Mouse (Mus musculus) left cerebral cortex, adult 2 months (tissue): ENCODE measurements around the gene Tor1aip2. TPM values are rescaled to one million over a fixed set of nuclear protein-coding genes. Genes with fewer than 3 reads are reported as not detected.
A peak's percentile ranks its signal among the peaks of the same experiment; 100 is the strongest.

ENCODE experiments used
- DNase-seq, 2 experiments: peaks; one replicate each; pipeline ENCODE4 v3.0.0; 2021 to 2022; ENCODE audit warnings: low spot score in 2 of 2, mixed read lengths in 1 of 2; ENCODE audit errors: extremely low spot score in 1 of 2
- H3K27ac ChIP-seq: fragments of 200-600 bp; 2 replicates; pipeline ENCODE4 v1.8.1; 2022
- H3K4me3 ChIP-seq: fragments of 200-600 bp; 2 replicates; pipeline ENCODE4 v1.8.1; 2022
- CTCF ChIP-seq: fragments of 200-600 bp; IDR thresholded peaks from 2 replicates; pipeline ENCODE4 v1.8.1; 2022; ENCODE audit warnings: antibody characterized with exemption, mild to moderate bottlenecking, moderate library complexity
- intact Hi-C: fragments of 180-260 bp; cut with DNase I; formaldehyde crosslinking; loops from one replicate; pipeline ENCODE4 v1.15.1; 2025
- total RNA-seq, 2 experiments: library from RNA; stranded (reverse); gene quantifications; 2 replicates each; pipeline ENCODE4 v1.2.3; 2021

Tor1aip2 gene
- total RNA-seq, 2 experiments from 2014 or later: 45.2 to 47.9 TPM

DNA sequence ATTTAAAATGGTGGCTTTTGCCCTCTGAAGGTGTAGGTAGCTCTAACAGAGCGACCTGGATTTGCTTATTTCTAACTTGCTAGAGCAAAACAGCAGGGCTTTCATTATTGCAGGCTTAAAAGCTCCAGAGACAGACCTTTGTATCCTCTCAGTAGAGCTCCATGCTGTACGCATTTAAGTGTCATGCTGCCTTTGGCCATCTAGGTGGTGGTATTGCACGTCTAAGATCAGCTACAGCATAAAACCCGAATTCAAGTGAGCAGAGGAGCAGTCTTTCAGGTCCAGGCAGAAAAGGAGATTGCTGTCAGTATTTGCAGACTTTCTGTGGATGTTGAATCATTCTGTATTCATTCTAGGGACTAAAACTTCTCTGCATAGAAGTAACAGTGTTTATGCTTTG is 7.8 kb downstream of the Tor1aip2 start:
- no peak overlapping the region for H3K27ac ChIP-seq
- peak in 1 of 2 experiments; percentile 22 for DNase-seq
- intact Hi-C loops: no loop called here
- no peak overlapping the region; the same call in 1 of the 2 replicates for H3K4me3 ChIP-seq
- peak; percentile 65 for TF ChIP-seq CTCF

DNA sequence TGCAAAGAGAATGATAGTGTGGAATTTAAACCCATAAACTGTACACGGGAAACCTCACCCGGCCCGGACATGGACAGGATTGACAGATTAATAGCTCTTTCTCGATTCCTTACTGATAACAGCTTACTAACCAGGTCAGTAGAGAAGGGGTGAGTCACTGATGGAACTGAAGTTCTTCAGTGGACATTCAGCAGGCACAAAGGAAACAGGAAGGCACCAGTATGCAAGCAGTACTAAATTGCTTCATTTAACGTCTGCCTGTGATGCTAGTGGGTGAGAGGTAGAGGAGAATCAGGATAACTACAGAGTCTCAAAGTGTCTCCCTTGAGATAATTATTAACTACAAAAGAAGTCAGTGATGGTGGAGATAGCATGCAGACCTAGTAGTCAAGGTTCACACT is 9.0 kb downstream of the Tor1aip2 start:
- intact Hi-C loops: no loop called here
- no peak for TF ChIP-seq CTCF
- H3K27ac ChIP-seq: no peak overlapping the region
- no peak for DNase-seq
- no peak overlapping the region for H3K4me3 ChIP-seq

DNA sequence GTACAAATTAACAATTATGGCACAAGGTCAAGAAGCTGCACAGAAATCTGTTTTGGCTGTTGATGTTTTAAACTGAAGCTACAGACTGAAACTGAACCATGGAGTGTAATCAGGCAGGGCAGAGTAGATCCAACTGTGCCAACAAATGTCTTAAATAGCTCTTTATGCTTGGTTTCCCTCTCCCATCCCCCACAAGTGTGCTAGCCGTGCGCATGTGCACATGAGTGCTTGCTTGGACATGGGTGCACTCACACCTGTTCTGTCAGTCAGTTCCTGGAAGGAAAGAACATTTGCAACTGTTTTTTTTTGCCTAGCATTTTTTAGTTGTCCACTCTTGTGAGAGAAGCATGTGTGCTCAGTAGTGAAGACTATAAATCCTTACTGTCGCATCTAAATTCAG is 11.5 kb downstream of the Tor1aip2 start:
- H3K27ac ChIP-seq: no peak overlapping the region
- no peak for TF ChIP-seq CTCF
- no peak for DNase-seq
- intact Hi-C loops: no loop called here
- H3K4me3 ChIP-seq: no peak overlapping the region

DNA sequence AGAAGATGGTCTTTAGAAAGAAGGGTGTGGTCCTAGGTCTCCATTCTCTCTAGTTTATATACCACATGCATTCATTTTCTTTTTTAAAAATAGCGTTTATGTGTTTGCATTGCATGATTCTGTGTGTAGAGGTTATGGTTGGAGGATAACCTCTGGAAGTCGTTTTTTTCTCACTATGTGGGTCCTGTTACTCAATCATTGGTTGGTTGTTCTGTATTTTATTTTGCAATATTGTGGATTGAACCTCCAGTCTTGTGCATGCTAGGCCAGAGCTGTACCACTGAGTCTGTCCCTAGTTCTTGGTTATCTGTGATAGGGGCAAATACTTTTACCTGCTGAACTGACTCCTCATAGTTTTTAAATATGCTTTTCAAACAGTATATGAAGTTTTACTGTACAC is 23.0 kb downstream of the Tor1aip2 start:
- DNase-seq: no peak
- intact Hi-C loops: no loop called here
- no peak overlapping the region for H3K4me3 ChIP-seq
- no peak overlapping the region for H3K27ac ChIP-seq
- no peak for TF ChIP-seq CTCF

DNA sequence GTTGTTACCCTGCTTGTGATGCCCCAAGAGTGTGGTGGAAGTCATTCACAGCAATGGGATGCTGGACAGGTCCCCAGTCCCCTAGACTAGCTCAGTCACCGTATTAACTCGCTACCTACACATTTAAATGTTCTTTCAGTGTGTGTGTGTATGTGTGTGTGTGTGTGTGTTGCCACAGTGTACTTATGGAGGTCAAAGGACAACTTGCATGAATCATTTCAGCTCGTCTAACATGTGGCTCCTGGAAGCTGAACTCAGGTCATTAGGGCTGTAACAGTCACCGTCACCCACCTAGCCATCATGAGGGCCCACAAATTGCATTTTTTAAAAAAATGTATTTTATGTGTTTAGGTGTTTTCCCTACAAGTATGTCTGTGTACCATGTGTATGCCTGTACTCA is 27.0 kb downstream of the Tor1aip2 start:
- intact Hi-C loops: no loop called here
- DNase-seq: no peak
- TF ChIP-seq CTCF: no peak
- no peak overlapping the region for H3K27ac ChIP-seq
- no peak overlapping the region for H3K4me3 ChIP-seq

DNA sequence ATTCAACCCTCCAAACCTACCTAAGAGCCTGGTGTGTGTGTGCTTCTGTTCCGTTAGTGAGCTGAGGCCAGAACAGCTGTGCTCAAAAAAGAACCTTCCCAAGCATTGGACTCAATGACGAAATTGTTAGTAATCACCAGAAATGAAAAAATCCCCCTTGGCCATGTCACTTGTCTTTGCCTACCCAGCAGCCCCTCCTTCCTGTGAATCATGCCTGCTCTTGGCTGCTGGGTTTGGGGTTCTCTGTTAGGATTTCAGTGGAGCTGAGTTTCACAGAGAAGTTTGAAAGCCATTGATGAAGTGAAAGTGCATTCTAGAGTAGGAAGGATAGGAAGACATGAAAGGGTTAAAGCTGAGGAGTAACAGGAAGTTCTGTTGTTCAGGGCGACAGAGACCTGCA is 30.9 kb downstream of the Tor1aip2 start:
- TF ChIP-seq CTCF: no peak
- no peak overlapping the region for H3K4me3 ChIP-seq
- DNase-seq: no peak
- intact Hi-C loops: no loop called here
- H3K27ac ChIP-seq: no peak overlapping the region

DNA sequence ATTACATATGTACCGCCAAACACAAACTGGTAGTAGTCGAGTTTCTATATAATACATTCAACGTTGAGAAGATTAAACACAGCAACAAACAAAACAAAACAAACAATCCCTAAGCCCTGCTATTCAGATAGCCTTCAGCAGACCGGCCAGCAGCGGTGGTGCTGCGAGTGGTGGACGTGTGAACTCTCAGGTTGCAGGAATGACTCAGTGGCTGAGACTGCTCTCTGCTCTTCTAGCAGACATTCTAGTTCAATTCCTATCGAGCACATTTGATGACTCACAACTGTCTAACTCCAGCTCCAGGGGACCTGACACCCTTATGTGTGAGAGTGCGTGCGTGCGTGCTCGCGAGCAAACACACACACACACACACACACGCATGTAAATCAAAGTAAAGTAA is 34.9 kb downstream of the Tor1aip2 start:
- no peak for TF ChIP-seq CTCF
- Histone ChIP-seq H3K4me3 (no peak overlapping the region), H3K27ac (no peak overlapping the region)
- no peak for DNase-seq
- intact Hi-C loops: no loop called here

DNA sequence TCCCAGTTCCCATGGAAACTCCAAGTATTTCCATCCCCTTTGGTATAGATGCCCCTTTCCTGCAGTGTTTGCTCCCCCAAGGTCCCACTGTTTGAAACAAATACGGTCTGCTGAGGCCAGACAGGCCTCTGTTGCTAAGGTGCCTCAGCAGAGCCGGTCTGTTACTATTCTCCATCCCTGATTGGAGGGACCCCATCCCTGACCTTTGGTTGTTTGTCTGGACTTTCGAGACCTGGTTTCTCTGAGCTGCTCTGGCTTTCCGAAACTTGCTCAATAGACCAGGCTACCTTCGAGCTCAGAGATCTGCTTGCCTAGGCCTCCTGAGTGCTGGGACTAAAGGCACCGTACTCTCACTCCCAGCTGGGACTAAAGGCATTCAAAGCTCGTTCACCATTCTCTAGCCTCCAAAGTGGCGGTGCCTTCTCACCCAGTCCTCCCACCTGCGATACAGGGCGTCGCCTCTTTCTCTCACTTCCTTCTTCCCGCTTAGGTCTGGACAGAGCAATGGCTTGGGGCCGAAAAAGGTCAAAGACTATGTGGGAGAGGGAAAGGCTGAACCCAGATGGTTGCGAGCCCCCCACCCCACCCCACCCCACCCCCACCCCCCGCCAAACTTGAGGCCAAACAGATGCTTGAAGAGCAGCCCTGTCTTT is 38.1 kb downstream of the Tor1aip2 start:
- DNase-seq: no peak
- TF ChIP-seq CTCF: no peak
- H3K27ac ChIP-seq: no peak overlapping the region
- no peak overlapping the region for H3K4me3 ChIP-seq
- intact Hi-C loops: no loop called here

DNA sequence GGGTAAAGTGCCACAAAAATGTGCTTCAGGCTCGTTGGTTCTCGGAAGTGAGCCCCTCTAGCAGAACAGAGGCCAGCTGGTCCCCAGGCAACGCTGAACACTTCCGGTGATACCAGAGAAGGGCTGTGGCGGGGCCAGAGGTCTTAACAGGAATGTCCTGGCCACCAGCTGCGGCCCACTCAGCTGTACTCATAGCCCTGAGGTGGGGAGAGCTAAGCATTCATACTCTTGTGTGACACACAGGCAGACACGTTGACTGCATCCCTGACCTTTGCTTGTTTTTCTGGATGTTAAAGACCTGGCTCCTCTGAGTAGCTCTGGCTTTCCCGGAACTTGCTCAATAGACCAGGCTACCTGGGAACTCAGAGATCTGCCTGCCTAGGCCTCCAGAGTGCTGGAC is 39.4 kb downstream of the Tor1aip2 start:
- DNase-seq: no peak
- H3K4me3 ChIP-seq: no peak overlapping the region
- no peak overlapping the region for H3K27ac ChIP-seq
- no peak for TF ChIP-seq CTCF
- intact Hi-C loops: no loop called here

DNA sequence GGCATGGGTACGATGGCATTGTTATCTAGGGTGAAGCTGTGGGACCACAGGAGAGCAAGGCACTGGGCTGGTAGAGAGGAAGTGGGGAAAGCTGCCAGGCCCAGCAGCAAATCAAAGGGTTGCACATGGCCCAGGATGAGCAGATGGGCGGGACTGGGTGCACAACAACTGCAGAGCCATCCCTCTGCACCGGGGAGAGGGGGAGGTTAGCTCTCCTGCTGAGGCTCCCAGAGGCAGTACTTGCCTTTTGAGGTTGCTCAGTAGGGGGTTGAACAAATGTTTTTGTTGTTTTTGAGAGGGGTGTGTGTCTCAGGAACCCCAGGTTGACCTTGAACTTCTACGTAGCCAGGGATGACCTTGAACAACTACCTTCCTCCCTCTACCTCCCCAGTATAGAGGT is 41.3 kb downstream of the Tor1aip2 start:
- intact Hi-C loops: no loop called here
- TF ChIP-seq CTCF: no peak
- Histone ChIP-seq H3K27ac (no peak overlapping the region), H3K4me3 (no peak overlapping the region)
- no peak for DNase-seq

DNA sequence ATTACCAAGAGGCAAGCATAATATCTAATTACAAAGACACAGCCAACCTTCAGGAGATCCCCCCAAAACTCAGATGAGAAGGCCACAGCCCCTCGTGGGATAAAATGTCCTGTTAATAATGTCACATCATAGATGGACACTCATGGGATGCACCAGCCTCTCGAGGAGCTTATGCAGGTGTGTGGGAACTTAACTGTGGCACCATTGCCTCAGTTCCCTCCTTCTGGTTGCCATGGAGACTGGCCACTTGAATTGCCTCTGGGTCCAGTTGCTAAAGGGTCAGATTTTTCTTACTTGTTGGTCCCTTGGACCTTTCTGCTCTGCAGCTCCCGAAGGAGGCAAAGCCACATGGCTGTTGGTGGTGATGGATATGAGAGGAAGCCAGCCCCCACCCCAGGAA is 42.5 kb downstream of the Tor1aip2 start:
- DNase-seq: no peak
- H3K4me3 ChIP-seq: no peak overlapping the region
- no peak overlapping the region for H3K27ac ChIP-seq
- intact Hi-C loops: no loop called here
- TF ChIP-seq CTCF: no peak

DNA sequence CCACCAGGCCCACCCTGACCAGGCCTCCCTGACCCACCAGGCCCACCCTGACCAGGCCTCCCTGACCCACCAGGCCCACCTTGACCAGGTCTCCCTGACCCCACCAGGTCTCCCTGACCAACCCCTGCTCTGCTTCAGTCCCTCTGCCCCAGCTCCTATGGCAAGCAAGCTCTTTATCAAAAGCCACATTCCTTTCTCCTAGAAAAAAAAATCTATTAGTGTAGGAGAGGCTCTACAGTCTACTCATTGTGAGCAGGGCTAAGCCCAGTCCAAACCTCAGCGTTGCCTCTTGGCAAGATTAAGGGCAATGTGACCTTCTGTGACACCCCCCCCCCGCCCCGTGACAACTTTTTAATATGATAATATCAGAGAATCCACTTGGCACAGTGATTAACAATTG is 49.4 kb downstream of the Tor1aip2 start:
- TF ChIP-seq CTCF: no peak
- Histone ChIP-seq H3K4me3 (no peak overlapping the region), H3K27ac (no peak overlapping the region)
- intact Hi-C loops: loop anchor here (5.0 kb wide), 1 partner anchor 458 kb away; no protein-coding TSS in a partner anchor
- no peak for DNase-seq

DNA sequence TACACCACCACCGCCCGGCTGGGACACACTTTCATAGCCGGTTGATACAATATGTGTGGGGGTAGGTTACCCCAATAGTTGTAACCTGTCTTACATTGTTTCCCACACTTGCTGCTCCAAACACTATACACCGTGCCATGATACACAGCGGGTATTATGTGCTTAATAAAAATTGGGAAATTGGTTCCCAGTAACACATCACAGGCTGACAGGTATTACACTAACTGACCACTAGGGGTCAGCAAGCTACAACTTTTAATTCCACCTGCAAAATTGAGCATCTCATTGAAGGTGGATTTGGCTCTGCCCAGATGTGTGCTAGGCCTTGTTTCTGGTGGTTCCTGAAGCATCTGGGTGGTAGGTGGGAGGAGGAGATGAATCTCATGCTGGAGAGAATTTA is 50.6 kb downstream of the Tor1aip2 start:
- no peak overlapping the region for H3K4me3 ChIP-seq
- TF ChIP-seq CTCF: peak; percentile 93
- intact Hi-C loops: loop anchor here (1.0 to 5.0 kb wide), 3 partner anchors 144 to 457 kb away; no protein-coding TSS in a partner anchor
- no peak overlapping the region for H3K27ac ChIP-seq
- peak; percentile 28 to 32 for DNase-seq
